9 mouse cellular contexts compared by ENCODE assay signal in the genomic region with DNA sequence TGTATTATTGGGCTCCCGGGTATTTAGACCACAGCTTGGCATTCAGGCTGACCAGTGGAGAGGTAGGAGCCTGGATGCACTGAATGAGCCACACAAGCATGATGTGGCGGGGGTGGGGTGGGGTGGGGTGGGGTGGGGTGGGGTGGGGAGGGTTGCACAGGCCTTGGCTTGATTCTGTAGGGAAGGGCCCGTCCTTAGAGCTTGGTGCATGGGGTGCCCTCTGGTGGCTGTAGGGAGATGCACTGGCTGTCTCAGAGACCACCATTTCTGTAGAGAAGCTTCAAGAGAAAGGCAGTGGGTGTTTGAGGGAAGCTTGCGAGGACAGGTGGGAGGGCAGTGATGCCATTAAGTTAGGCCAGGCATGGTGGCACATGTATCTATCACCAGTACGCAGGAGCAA. TPM values are rescaled to one million over a fixed set of nuclear protein-coding genes. Genes with fewer than 3 reads are reported as not detected.
DNase-seq lines count a peak whose midpoint lies in the region; ATAC-seq and TF ChIP-seq lines count a peak whose summit lies in the region.
"Had no signal": no experiment of that assay in that cellular context is flagged by ENCODE, and none has a peak within 500 bp of the region (broad histone marks: within the 10 kb centered on the region; RNA-seq: fewer than 3 reads in every experiment).

No protein-coding gene starts in this region.

- DNase-seq in B cell, adult 2 months = peak; percentile 72 to 78
- DNase-seq in G1E (ENCODE audit: low spot score) = peak; percentile 72
- peak; percentile 76 for DNase-seq in kidney, postnatal 14 days
- DNase-seq in lung, adult 2 months = peak; percentile 48
- DNase-seq in right cerebral cortex, adult 18-20 months = peak; percentile 70

- TF ChIP-seq POLR2A in cortical plate, adult 2 months (IDR thresholded peaks at IDR 0.05; ENCODE audit: extremely low read depth, insufficient read depth, low read length) = no peak
- TF ChIP-seq POLR2A in lung, adult 2 months (IDR thresholded peaks at IDR 0.05; ENCODE audit: borderline replicate concordance, extremely low read depth, low read depth, low read length) = no peak

- no peak overlapping the region for H3K4me2 ChIP-seq in heart, embryonic 13.5 days

- no peak for TF ChIP-seq CTCF in G1E (IDR thresholded peaks at IDR 0.05; ENCODE audit: low read depth, low read length)
- TF ChIP-seq CTCF in cortical plate, adult 2 months (IDR thresholded peaks at IDR 0.05; ENCODE audit: extremely low read depth, insufficient read depth, low read length) = peak; percentile 69
- peak; percentile 85 for TF ChIP-seq CTCF in lung, adult 2 months (IDR thresholded peaks at IDR 0.05; ENCODE audit: insufficient read depth, low read length)

- ATAC-seq in G1E (ENCODE audit: extremely low read depth, insufficient number of reproducible peaks, low FRiP score, poor library complexity, severe bottlenecking) = peak; percentile 72; the same call in 1 of the 2 replicates
- ATAC-seq in heart, embryonic 13.5 days (ENCODE audit: extremely low read depth, insufficient number of reproducible peaks, low FRiP score, low TSS enrichment) = no peak; the same call in 1 of the 2 replicates
- ATAC-seq in erythroblast, adult 5-6 weeks (replicated peaks; ENCODE audit: low FRiP score, poor library complexity, severe bottlenecking) = no peak

- H3K9me3 ChIP-seq in G1E (replicated peaks) = no peaks in the 10 kb centered on the region
- H3K9me3 ChIP-seq in heart, embryonic 13.5 days = no peaks in the 10 kb centered on the region

- peaks cover 59% of the 10 kb centered on the region for H3K36me3 ChIP-seq in G1E (replicated peaks)
- H3K36me3 ChIP-seq in heart, embryonic 13.5 days = peaks cover 8% of the 10 kb centered on the region

- peak overlapping the region; percentile 28; the same call in 1 of the 2 replicates for H3K9ac ChIP-seq in heart, embryonic 13.5 days

- no peak overlapping the region for H3K27ac ChIP-seq in cortical plate, adult 2 months (ENCODE audit: insufficient read depth, low read length)
- peak overlapping the region; percentile 66 for H3K27ac ChIP-seq in heart, embryonic 13.5 days (replicated peaks)

- H3K4me3 ChIP-seq in G1E (ENCODE audit: low read depth, low read length) = no peak overlapping the region
- no peak overlapping the region for H3K4me3 ChIP-seq in cortical plate, adult 2 months (ENCODE audit: insufficient read depth, low read length)
- no peak overlapping the region for H3K4me3 ChIP-seq in heart, embryonic 13.5 days
- H3K4me3 ChIP-seq in lung, adult 2 months (replicated peaks; ENCODE audit: extremely low read depth, low read depth, low read length) = no peak overlapping the region

- WGBS in heart, embryonic 13.5 days = 29% methylated on average over 5 of the region's 5 CpGs
- WGBS in lung, adult 2 months = 34% methylated on average over 5 of the region's 5 CpGs

- H3K4me1 ChIP-seq in G1E (ENCODE audit: insufficient read depth, low read depth, low read length) = peaks cover 19% of the 10 kb centered on the region
- H3K4me1 ChIP-seq in cortical plate, adult 2 months (ENCODE audit: control insufficient read depth, insufficient read depth, low read length) = peaks cover 12% of the 10 kb centered on the region
- peaks cover 54% of the 10 kb centered on the region for H3K4me1 ChIP-seq in heart, embryonic 13.5 days
- H3K4me1 ChIP-seq in lung, adult 2 months (ENCODE audit: control insufficient read depth, insufficient read depth, low read length) = peaks cover 6% of the 10 kb centered on the region

- no peaks in the 10 kb centered on the region for H3K27me3 ChIP-seq in G1E (ENCODE audit: insufficient read depth, low read length)
- H3K27me3 ChIP-seq in heart, embryonic 13.5 days (replicated peaks) = no peaks in the 10 kb centered on the region

RNA-seq across cellular contexts. Expression of a gene that starts 34.6 kb away (rescaled TPM):
- total RNA-seq in G1E (2014; fragmentation: Nextera tagmentation) (17.1 and 22.1 TPM in 2 replicates), G1E (2017) (17.6 and 18.6 TPM in 2 replicates)
- polyA plus RNA-seq in G1E (2012) = 46.2 and 51.1 TPM in 2 replicates
- 333 and 334 TPM in 2 replicates for polyA plus RNA-seq in cortical plate, adult 2 months (2012; rRNA removed)
- 73.9 and 84.7 TPM in 2 replicates for polyA plus RNA-seq in heart, embryonic 13.5 days (2015; fragmentation: Nextera tagmentation; extraction: Ambion mirVana)
- polyA plus RNA-seq in lung, adult 2 months (2012; rRNA removed) = 118 and 125 TPM in 2 replicates
- total RNA-seq in erythroblast, adult 5-6 weeks (2015; ENCODE audit: low replicate concordance) = 15.3 and 19.4 TPM in 2 replicates
- 5.2 and 9.7 TPM in 2 replicates for total RNA-seq in erythroblast, adult 5-6 weeks (2017; ENCODE audit: low replicate concordance)

RNA-seq across cellular contexts. Expression of a gene that starts 53.9 kb away (rescaled TPM):
- total RNA-seq in G1E (2014; fragmentation: Nextera tagmentation) (not detected in 2 replicates), G1E (2017) (0.33 and 0.46 TPM in 2 replicates)
- polyA plus RNA-seq in G1E (2012) = 0.04 and 0.18 TPM in 2 replicates
- polyA plus RNA-seq in cortical plate, adult 2 months (2012; rRNA removed) = not detected in 2 replicates
- not detected in 2 replicates for polyA plus RNA-seq in heart, embryonic 13.5 days (2015; fragmentation: Nextera tagmentation; extraction: Ambion mirVana)
- polyA plus RNA-seq in lung, adult 2 months (2012; rRNA removed) = 5.4 and 6.2 TPM in 2 replicates
- total RNA-seq in erythroblast, adult 5-6 weeks (2015; ENCODE audit: low replicate concordance) = not detected in 2 replicates
- not detected in 2 replicates for total RNA-seq in erythroblast, adult 5-6 weeks (2017; ENCODE audit: low replicate concordance)
- total RNA-seq: layer of hippocampus, postnatal 25 days had no signal
